Mouse (Mus musculus): ENCODE measurements around the gene Gpx8.
"Not testable (repeated sequence)": the region's sequence is repeated elsewhere in the genome, so short reads cannot be mapped to it uniquely, and the experiment has no call there.

The Gpx8 gene

GRCm38 (mm10) chr13:113023274-113024143 lies 22.7 kb downstream of the Gpx8 start:
- DNase-seq (ENCODE audit: low spot score), result no peak

DNA sequence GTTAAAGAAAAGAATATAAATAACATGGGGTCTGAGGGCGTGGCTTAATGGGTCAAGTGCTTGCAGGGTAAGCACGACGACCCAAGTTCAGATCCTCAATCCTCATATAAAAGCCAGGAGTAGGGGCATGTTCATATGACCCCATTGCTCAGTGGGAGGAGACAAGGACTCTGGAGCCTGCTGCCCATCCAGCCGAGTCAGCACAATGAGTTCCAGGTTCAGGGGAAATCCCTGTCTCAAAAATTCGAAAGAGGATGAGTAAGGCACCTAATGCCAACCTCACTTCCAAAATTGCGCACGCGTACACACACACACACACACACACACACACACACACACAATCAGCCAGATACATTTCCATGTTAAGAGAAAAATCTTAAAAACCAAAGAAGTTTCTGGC lies 23.7 kb downstream of the Gpx8 start:
- no peak for DNase-seq (ENCODE audit: low spot score)

DNA sequence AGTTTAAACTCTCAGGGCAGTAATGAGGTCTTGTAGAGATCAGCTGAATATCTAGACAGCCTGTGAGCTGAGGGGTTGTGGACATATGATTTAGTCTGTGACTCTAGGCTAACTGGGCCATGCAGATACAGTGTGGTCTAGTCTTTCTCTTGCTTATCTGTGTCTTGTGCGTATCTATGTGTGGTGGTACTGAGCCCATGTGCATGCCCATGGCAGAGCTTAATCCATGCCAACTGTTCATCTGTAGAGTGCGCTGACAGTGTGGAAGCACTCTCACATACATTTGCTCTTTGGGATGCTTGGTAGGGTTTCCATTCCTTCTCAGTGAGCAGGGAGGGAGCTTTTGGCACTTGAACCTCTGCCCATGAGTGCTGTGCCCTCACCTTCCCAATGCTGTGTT lies 24.7 kb downstream of the Gpx8 start:
- DNase-seq (ENCODE audit: low spot score), result no peak

DNA sequence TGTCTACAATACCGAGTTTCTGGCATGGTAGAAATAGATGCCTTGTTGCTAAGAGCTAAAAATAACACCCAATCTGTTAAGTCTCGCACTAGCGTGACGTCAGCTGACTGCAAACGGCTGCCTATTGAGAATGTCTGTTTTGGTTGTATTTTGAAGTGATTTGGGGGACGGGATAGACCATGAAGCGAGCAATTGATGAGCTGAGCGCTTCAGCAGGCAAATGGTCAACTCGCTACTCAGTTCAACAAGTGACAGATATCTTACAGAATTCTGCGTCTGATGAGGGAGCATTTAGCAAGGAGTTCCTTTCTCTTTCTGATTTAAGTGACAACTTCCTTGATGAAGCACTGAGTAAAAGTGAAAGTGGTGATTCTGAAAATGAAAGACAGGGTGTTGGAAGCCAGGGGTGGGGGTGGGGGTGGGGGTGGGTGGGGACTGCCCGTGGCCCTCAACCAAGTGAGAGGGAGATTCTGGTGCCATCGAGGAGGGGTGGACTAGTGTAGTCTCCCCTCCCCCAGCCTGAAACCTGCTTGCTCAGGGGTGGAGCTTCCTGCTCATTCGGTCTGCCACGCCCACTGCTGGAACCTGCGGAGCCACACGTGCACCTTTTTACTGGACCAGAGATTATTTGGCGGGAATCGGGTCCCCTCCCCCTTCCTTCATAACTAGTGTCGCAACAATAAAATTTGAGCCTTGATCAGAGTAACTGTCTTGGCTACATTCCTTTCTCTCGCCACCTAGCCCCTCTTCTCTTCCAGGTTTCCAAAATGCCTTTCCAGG lies 32.8 kb downstream of the Gpx8 start:
- DNase-seq (ENCODE audit: low spot score), result not testable (repeated sequence)

DNA sequence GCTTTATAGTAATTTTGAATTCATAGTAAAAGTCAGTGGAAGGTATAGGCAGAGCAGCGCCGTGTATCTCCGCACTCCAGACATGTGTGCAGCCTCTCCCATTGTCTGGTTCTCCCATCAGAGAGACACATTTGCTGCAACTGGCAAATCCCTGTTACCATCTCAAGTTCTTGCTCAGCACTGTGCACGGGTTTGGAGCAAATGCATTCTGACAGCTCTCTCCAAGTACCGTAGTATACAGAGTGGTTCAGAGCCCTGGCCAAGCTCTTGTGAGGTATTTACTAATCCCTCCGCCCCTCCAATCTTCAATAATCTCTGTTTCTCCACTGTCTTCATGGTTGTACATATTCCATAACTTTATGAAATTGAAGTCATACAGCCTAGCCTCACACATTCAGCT lies 33.5 kb downstream of the Gpx8 start:
- no peak for DNase-seq (ENCODE audit: low spot score)

- DNase-seq (ENCODE audit: low spot score), result no peak
Measured at GRCm38 (mm10) chr13:113000576-113001318, 45.5 kb downstream of the Gpx8 start.

GRCm38 (mm10) chr13:113000090-113000489 lies 46.1 kb downstream of the Gpx8 start:
- DNase-seq (ENCODE audit: low spot score), result no peak

DNA sequence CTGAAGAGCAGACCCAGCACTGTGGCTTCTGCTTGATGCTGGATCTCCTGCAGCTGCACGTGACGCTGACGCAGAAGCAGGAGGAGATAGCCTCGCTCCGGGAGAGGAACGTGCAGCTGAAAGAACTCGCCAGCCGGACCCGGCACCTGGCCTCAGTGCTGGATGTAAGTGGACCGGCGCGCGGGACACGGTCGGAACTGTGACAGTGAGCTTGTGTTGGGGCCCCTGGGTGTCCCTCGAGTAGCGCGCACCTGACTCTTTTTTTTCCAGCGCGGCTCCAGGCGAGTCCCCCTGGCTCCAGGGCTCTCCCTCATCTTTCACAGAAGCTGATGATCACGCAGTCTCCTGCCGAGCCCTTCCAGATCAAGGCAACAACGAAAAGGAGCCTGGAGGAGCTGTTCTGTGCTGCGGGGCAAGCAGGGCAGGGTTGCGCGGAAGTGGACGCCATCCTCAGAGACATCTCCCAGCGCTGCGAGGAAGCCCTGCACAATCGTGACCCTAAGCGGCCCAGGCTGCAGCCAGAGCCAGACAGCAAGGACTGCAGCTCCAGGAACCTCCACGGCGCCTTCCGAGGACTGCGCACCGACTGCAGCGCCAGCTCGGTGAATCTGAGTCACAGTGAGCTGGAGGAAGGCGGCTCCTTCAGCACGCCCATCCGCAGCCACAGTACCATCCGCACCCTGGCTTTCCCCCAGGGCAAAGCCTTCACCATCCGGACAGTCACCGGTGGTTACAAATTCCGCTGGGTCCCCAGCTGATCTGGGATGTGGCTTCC lies 47.6 kb downstream of the Gpx8 start:
- no peak for DNase-seq (ENCODE audit: low spot score)

DNA sequence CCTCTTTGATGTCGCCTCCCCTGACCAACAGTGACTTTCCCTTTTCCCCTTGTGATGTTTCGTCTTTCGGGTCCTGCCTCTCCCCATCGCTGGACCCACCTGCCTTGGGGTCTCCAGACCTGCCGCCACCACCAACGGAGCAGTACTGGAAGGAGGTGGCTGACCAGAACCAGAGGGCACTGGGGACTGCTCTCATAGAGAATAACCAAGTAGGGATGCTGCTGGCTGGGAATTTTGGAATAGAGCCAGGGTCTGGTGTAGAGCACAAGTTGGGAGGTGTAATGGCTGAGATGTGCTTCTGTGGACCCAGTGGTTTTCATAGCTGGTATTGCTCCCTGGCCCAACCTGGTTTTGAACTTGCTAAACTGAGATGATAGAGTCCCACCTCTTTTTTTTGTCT lies 48.8 kb downstream of the Gpx8 start:
- no peak for DNase-seq (ENCODE audit: low spot score)

DNA sequence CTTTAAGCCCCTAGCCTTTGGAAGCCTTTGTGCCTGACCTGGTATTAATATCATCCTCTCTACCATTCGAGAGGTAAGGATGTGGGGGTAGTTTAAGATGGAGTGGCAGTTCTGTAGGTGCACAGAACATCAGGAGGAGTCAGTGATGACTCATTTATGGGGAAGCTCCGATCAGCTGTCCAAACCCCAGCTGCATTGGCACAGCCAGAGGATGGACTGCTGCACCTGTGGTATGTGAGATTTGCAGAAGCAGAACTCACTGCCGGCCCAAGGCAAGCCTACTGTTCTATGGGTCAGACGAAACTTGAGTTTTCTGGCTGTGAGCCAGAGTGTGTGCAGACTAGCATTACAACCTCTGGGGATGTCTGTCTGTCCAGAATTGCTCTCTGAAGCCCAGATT lies 49.8 kb downstream of the Gpx8 start:
- no peak for DNase-seq (ENCODE audit: low spot score)

- peak; percentile 61 for DNase-seq (ENCODE audit: low spot score)
Measured at GRCm38 (mm10) chr13:112994191-112994590, 52.0 kb downstream of the Gpx8 start.

DNA sequence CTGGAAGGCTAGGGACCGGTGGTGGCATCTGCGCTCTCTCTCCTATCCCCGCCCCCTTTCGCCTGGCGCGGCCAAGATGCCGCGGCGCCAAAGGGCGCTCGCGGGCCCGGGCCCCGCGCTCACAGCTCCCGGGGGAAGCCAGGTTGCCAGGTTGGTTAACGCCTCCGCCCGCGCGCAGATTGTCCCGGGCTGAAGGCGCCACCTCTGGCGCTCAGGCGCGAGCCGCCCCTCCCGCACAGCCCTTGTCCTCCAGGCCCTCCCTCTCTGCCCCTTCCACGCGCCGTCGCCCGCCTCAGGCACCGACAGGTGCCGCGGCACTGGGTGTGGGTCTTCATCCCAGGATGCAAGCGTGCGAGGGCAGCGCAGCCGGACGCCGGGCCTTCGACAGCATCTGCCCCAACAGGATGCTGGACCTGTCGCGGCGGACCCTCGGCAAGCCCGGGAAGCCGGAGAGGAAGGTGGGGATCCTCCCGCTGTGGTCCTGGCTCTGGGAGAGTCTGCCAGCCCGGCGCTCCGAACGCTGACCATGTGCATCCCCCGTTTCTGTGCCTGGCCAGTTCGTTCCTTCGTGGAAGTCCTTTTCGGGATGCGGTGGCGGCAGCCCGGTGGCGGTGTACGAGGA lies 52.6 kb downstream of the Gpx8 start, which contains the start of gene Mcidas:
Gene Mcidas (plus strand): TSS at position 315 of the 622 bp plus-strand sequence.
- DNase-seq (ENCODE audit: low spot score), result no peak

Data from layer of hippocampus, adult 11-12 months (tissue).